Mouse (Mus musculus) megakaryocyte, embryonic 14.5 days (primary cell): ENCODE data around the gene Cit.

ENCODE experiments used
- FLI1 ChIP-seq: IDR thresholded peaks from 2 replicates; pipeline ENCODE4 v1.6.1; 2012; ENCODE audit warnings: low read length, inconsistent platforms, mixed read lengths
- GATA1 ChIP-seq: IDR thresholded peaks from 3 replicates; pipeline ENCODE4 v1.6.1; 2012; ENCODE audit warnings: mixed read lengths, low read length, inconsistent platforms, borderline replicate concordance

- no peak for TF ChIP-seq GATA1
- no peak for TF ChIP-seq FLI1
Measured at GRCm38 (mm10) chr5:116007723-116008122, 162.6 kb downstream of the Cit start.
